Mouse (Mus musculus) heart, embryonic 13.5 days (tissue): ENCODE results near the gene Gstm3. TPM values are rescaled to one million over a fixed set of nuclear protein-coding genes. Genes with fewer than 3 reads are reported as not detected.
"Not testable (repeated sequence)": the region's sequence is repeated elsewhere in the genome, so short reads cannot be mapped to it uniquely, and the experiment has no call there.

Source experiments
- ATAC-seq: fragments of 200-750 bp; cut with Nextera tagmentation; 2 replicates; pipeline ENCODE4 v1.8.0; 2017; ENCODE audit warnings: moderate TSS enrichment; ENCODE audit not compliant: insufficient number of reproducible peaks, low FRiP score, low TSS enrichment; ENCODE audit errors: extremely low read depth
- H3K27ac ChIP-seq: fragments of 300-500 bp; sonication (generic); replicated peaks from 2 replicates; pipeline ENCODE4 v1.5.1; 2015; ENCODE audit warnings: moderate library complexity, mild to moderate bottlenecking, inconsistent platforms
- H3K27me3 ChIP-seq: fragments of 300-500 bp; sonication (generic); replicated peaks from 2 replicates; pipeline ENCODE4 v1.6.1; 2015; ENCODE audit warnings: mild to moderate bottlenecking, inconsistent platforms
- H3K36me3 ChIP-seq: fragments of 300-500 bp; sonication (generic); 2 replicates; pipeline ENCODE4 v1.6.1; 2015; ENCODE audit warnings: mild to moderate bottlenecking, inconsistent platforms
- H3K4me1 ChIP-seq: fragments of 300-500 bp; sonication (generic); 2 replicates; pipeline ENCODE4 v1.6.1; 2015; ENCODE audit warnings: inconsistent platforms
- H3K4me2 ChIP-seq: fragments of 300-500 bp; sonication (generic); 2 replicates; pipeline ENCODE4 v1.6.1; 2015; ENCODE audit warnings: inconsistent platforms, mild to moderate bottlenecking, moderate library complexity
- H3K4me3 ChIP-seq: fragments of 300-500 bp; sonication (generic); 2 replicates; pipeline ENCODE4 v1.5.1; 2015; ENCODE audit warnings: moderate library complexity, mild to moderate bottlenecking, inconsistent platforms
- H3K9ac ChIP-seq: fragments of 300-500 bp; sonication (generic); 2 replicates; pipeline ENCODE4 v1.6.1; 2015; ENCODE audit warnings: inconsistent platforms, mild to moderate bottlenecking, moderate library complexity
- H3K9me3 ChIP-seq: fragments of 300-500 bp; sonication (generic); 2 replicates; pipeline ENCODE4 v1.6.1; 2016; ENCODE audit warnings: inconsistent platforms
- WGBS: fragments of 180-500 bp; shearing (Covaris S2); methylation state at CpG from one replicate; pipeline ENCODE4 v1.1.7; 2015; ENCODE audit warnings: mixed read lengths; 5-methylcytosine and 5-hydroxymethylcytosine counted together
- polyA plus RNA-seq: library from polyadenylated mRNA; unstranded; fragments of >200 nt; fragmentation: Nextera tagmentation; extraction: Ambion mirVana; gene quantifications from 2 replicates; pipeline ENCODE4 v1.2.1, GENCODE M21; 2015

Gene Gstm3
- polyA plus RNA-seq = 0.50 TPM in 1 of 2 replicates, not detected in the other

GRCm38 (mm10) chr3:107968724-107969395, at the start of gene Gstm3:
Gene Gstm3 (minus strand): TSS chr3:107969283.
- H3K4me1 ChIP-seq = peaks cover 13% of the 10 kb centered on the region
- H3K9ac ChIP-seq = no peak within 1 kb of the TSS
- 45% methylated on average over 13 of the region's 13 CpGs for WGBS
- H3K9me3 ChIP-seq = no peaks in the 10 kb centered on the region
- peaks cover 25% of the 10 kb centered on the region for H3K27me3 ChIP-seq
- no peak within 1 kb of the TSS for H3K4me2 ChIP-seq
- H3K4me3 ChIP-seq = no peak within 1 kb of the TSS
- H3K27ac ChIP-seq = no peak within 1 kb of the TSS
- ATAC-seq = no peak
- no peaks in the 10 kb centered on the region for H3K36me3 ChIP-seq

- Histone ChIP-seq H3K27ac (peak overlapping the region; percentile 86), H3K9ac (peak overlapping the region; percentile 78)
Measured at GRCm38 (mm10) chr3:108018190-108018820, 49.2 kb upstream of the Gstm3 start.

GRCm38 (mm10) chr3:108017473-108018189, 48.5 kb upstream of the Gstm3 start, which contains the start of gene Gstm1:
Gene Gstm1 (minus strand): TSS chr3:108017973.
- ATAC-seq = peak; percentile 95
- Histone ChIP-seq H3K9me3 (no peaks in the 10 kb centered on the region), H3K4me2 (peak within 1 kb of the TSS; percentile 83), H3K9ac (peak within 1 kb of the TSS; percentile 78), H3K27ac (peak within 1 kb of the TSS; percentile 86), H3K36me3 (no peaks in the 10 kb centered on the region), H3K4me3 (peak within 1 kb of the TSS; percentile 52), H3K27me3 (peaks cover 13% of the 10 kb centered on the region), H3K4me1 (peaks cover 39% of the 10 kb centered on the region)
- WGBS = under 1% methylated on average over 31 of the region's 31 CpGs

More at GRCm38 (mm10) chr3:108018190-108018820, 49.2 kb upstream of the Gstm3 start:
- 20% methylated on average over 14 of the region's 14 CpGs for WGBS
- H3K4me1 ChIP-seq = peaks cover 39% of the 10 kb centered on the region
- no peak for ATAC-seq
- H3K27me3 ChIP-seq = peaks cover 18% of the 10 kb centered on the region
- peak overlapping the region; percentile 52 for H3K4me3 ChIP-seq
- no peaks in the 10 kb centered on the region for H3K36me3 ChIP-seq
- H3K9me3 ChIP-seq = no peaks in the 10 kb centered on the region
- peak overlapping the region; percentile 83 for H3K4me2 ChIP-seq

- 84% methylated on average over 5 of the region's 5 CpGs for WGBS
- H3K27me3 ChIP-seq, H3K36me3 ChIP-seq, H3K27ac ChIP-seq, H3K4me3 ChIP-seq, H3K9me3 ChIP-seq, ATAC-seq: not testable (repeated sequence)
- peaks cover 39% of the 10 kb centered on the region for H3K4me1 ChIP-seq
- H3K9ac ChIP-seq = 0 out of 2 replicates have a peak overlapping the region, but pooled peaks have one; percentile 44
- H3K4me2 ChIP-seq = peak overlapping the region; percentile 83; the same call in 1 of the 2 replicates
Measured at GRCm38 (mm10) chr3:108016468-108016867, 47.4 kb upstream of the Gstm3 start.

GRCm38 (mm10) chr3:108014974-108015346, 45.9 kb upstream of the Gstm3 start:
- no peak for ATAC-seq
- 77% methylated on average over 2 of the region's 2 CpGs for WGBS
- no peak overlapping the region for H3K27ac ChIP-seq

GRCm38 (mm10) chr3:108014098-108014973, 45.3 kb upstream of the Gstm3 start:
- no peak for ATAC-seq
- Histone ChIP-seq H3K27ac (no peak overlapping the region), H3K9ac (no peak overlapping the region), H3K36me3 (no peaks in the 10 kb centered on the region), H3K4me3 (no peak overlapping the region), H3K27me3 (peaks cover 3% of the 10 kb centered on the region; the same call in 1 of the 2 replicates), H3K4me1 (peaks cover 32% of the 10 kb centered on the region), H3K4me2 (no peak overlapping the region), H3K9me3 (no peaks in the 10 kb centered on the region)
- WGBS = 75% methylated on average over 8 of the region's 8 CpGs

More at GRCm38 (mm10) chr3:108014974-108015346, 45.9 kb upstream of the Gstm3 start:
- H3K36me3 ChIP-seq = no peaks in the 10 kb centered on the region
- peaks cover 3% of the 10 kb centered on the region; the same call in 1 of the 2 replicates for H3K27me3 ChIP-seq
- H3K4me1 ChIP-seq = peaks cover 38% of the 10 kb centered on the region
- no peak overlapping the region for H3K4me3 ChIP-seq
- no peak overlapping the region for H3K9ac ChIP-seq
- H3K4me2 ChIP-seq = no peak overlapping the region
- H3K9me3 ChIP-seq = no peaks in the 10 kb centered on the region

- no peak overlapping the region for H3K4me2 ChIP-seq
- no peak overlapping the region for H3K27ac ChIP-seq
- peaks cover 23% of the 10 kb centered on the region for H3K4me1 ChIP-seq
- H3K4me3 ChIP-seq = no peak overlapping the region
- H3K36me3 ChIP-seq = no peaks in the 10 kb centered on the region
- WGBS = 69% methylated on average over 4 of the region's 4 CpGs
- H3K9ac ChIP-seq = no peak overlapping the region
- no peak for ATAC-seq
- H3K27me3 ChIP-seq = peaks cover 3% of the 10 kb centered on the region; the same call in 1 of the 2 replicates
- no peaks in the 10 kb centered on the region for H3K9me3 ChIP-seq
Measured at GRCm38 (mm10) chr3:108013331-108013871, 44.3 kb upstream of the Gstm3 start.

GRCm38 (mm10) chr3:108011558-108011957, 42.5 kb upstream of the Gstm3 start:
- Histone ChIP-seq H3K9me3 (no peaks in the 10 kb centered on the region), H3K4me1 (peaks cover 10% of the 10 kb centered on the region)
- ATAC-seq = no peak

GRCm38 (mm10) chr3:108010286-108010685, 41.2 kb upstream of the Gstm3 start:
- Histone ChIP-seq H3K9me3 (no peaks in the 10 kb centered on the region), H3K27ac (no peak overlapping the region), H3K36me3 (no peaks in the 10 kb centered on the region), H3K4me3 (no peak overlapping the region), H3K4me2 (no peak overlapping the region), H3K4me1 (peaks cover 10% of the 10 kb centered on the region), H3K9ac (no peak overlapping the region), H3K27me3 (no peaks in the 10 kb centered on the region)
- WGBS = 37% methylated on average over 2 of the region's 2 CpGs
- no peak; the same call in 1 of the 2 replicates for ATAC-seq

More at GRCm38 (mm10) chr3:108011558-108011957, 42.5 kb upstream of the Gstm3 start:
- no peak overlapping the region for H3K4me2 ChIP-seq
- H3K9ac ChIP-seq = no peak overlapping the region
- H3K36me3 ChIP-seq = no peaks in the 10 kb centered on the region
- H3K27me3 ChIP-seq = peaks cover 3% of the 10 kb centered on the region; the same call in 1 of the 2 replicates
- H3K4me3 ChIP-seq = no peak overlapping the region
- 53% methylated on average over 3 of the region's 3 CpGs for WGBS
- H3K27ac ChIP-seq = no peak overlapping the region

GRCm38 (mm10) chr3:108002021-108002420, 32.9 kb upstream of the Gstm3 start:
- Histone ChIP-seq H3K4me2 (no peak overlapping the region), H3K9me3 (no peaks in the 10 kb centered on the region), H3K9ac (no peak overlapping the region), H3K4me1 (no peaks in the 10 kb centered on the region), H3K36me3 (no peaks in the 10 kb centered on the region), H3K27me3 (no peaks in the 10 kb centered on the region), H3K4me3 (no peak overlapping the region), H3K27ac (no peak overlapping the region)
- no peak for ATAC-seq
- WGBS = 70% methylated on average over 8 of the region's 8 CpGs
